In the genomic region with DNA sequence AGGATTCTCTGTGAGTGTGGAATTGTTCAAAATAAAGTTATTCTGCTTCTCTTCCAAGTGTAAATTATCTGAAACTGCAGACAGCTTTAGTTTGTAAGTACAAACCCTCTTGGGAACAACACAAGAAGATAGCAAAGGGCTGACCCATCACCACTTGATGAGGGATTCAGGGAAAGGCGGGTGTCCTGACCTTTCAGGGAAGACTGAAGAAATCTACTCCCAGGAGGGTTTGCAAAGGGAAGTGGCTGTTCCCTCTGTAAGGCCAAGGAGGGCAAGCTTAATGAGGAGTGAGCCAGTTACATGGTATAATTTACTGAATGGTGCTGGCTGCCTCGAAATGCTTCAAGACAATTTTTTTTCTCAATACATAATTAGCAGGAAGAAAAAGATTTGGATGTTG, we compare ENCODE assay signal across 16 mouse cellular contexts.
"Had no signal": no experiment of that assay in that cellular context is flagged by ENCODE, and none has a peak within 500 bp of the region (broad histone marks: within the 10 kb centered on the region; RNA-seq: fewer than 3 reads in every experiment).

No protein-coding gene starts in this region.

- H3K4me1 ChIP-seq: limb, embryonic 12.5 days; liver, embryonic 13.5 days; lung, embryonic 15.5 days; megakaryocyte, embryonic 14.5 days; neural tube, embryonic 12.5 days had no signal

- H3K27ac ChIP-seq: limb, embryonic 12.5 days; liver, embryonic 13.5 days; lung, embryonic 15.5 days; macrophage; midbrain, embryonic 15.5 days; neural tube, embryonic 12.5 days had no signal

- H3K27me3 ChIP-seq: limb, embryonic 12.5 days; liver, embryonic 13.5 days; lung, embryonic 15.5 days; megakaryocyte, embryonic 14.5 days; midbrain, embryonic 15.5 days; neural tube, embryonic 12.5 days had no signal

- H3K4me3 ChIP-seq: limb, embryonic 12.5 days; liver, embryonic 13.5 days; lung, embryonic 15.5 days; megakaryocyte, embryonic 14.5 days; midbrain, embryonic 15.5 days; neural tube, embryonic 12.5 days had no signal

- DNase-seq: kidney, postnatal 36 days; layer of hippocampus, adult 9-11 months; layer of hippocampus, postnatal 36 days; liver; liver, embryonic 13.5 days; liver, postnatal 0 days; lung, postnatal 14 days; right cerebral cortex, postnatal 14 days; thymus, adult 18-20 months; thymus, postnatal 14 days had no signal

- H3K9me3 ChIP-seq: limb, embryonic 12.5 days; liver, embryonic 13.5 days; lung, embryonic 15.5 days; megakaryocyte, embryonic 14.5 days; midbrain, embryonic 15.5 days; neural tube, embryonic 12.5 days had no signal

- H3K36me3 ChIP-seq: limb, embryonic 12.5 days; liver, embryonic 13.5 days; lung, embryonic 15.5 days; midbrain, embryonic 15.5 days; neural tube, embryonic 12.5 days had no signal
